Mouse (Mus musculus): ENCODE data around the gene Nhp2. TPM values are rescaled to one million over a fixed set of nuclear protein-coding genes. Genes with fewer than 3 reads are reported as not detected.

Gene Nhp2
- 1.8 TPM for polyA plus RNA-seq (2014; fragmentation: Illumina TruSeq; extraction: RNeasy Lipid Tissue Mini Kit (QIAGEN cat#74804); ENCODE audit: low read depth, low replicate concordance)

GRCm38 (mm10) chr11:51619409-51620060 lies at the start of gene Nhp2:
TSS of gene Nhp2 (plus strand) at chr11:51619735.

DNA sequence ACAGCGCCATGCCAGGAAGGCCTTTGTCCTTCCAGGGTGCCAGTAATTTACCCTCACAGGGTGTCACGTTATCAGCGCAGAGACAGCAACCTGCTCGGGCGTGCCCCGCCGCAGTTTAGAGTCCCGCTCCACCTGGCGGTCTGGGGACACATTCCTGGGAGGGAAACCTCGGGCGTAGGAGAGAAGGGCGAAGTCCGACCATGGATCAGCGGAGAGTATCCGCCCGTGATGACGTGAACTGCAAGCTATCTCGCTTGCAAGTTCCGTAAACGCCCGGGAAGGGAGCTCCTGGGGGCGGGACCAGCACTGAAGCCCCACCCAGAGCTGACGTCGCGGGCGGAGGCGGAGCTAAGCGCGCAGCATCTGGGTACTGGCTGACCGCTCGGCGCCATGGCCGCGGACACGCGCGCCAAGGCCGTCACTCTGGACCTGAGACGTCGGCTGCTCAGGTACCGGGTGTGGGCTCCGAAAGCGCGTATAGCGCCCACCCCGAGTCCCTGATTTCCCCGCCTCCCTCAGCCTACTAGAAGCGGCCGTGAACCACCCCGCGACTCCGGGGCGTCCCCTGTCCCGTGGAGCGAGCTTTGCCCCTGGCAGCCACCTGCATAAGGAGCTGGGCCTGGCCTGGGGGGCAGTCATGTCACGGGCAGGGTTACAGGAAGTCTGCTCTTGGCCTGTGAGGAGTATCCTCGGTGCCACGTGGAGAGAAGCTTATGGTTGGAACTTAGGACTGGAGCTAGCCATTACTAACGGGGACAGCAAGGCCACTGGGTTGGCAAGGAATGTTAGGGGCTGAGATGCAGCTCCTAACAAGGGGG lies 34.9 kb upstream of the Nhp2 start, which contains the start of gene Phykpl:
Gene Phykpl (plus strand): TSS at position 327 of the 818 bp plus-strand sequence.

DNA sequence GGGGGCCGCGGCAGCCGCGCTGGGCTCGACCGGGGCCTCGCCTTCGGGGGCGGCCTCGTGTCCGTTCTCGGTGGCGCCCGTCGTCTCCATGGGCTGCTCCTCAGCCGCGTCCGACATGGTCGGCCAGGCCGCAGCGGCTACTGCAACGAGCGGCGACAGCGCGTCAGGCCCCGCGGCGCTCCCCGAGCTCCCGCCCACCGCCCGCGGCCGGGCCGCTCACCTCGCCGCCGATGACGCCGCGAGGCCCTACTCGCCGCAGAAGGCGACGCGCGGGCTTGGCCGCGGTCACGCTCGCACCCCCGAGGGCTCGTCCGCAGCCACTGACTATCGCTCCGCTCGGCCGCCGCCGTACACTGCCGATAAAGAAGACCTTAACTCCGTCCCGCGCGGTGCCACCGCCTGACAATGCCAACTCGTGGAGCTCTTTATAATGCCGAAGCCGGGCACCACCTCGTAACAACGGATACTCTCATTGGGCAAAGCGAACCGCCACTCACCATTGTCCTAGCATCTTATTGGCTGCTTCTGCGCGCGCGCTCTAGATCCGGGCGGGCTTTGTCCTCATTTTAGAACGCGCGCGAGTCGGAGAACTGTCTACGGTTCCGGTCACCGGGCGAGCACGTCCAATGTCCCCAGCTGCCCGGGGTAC lies 13.0 kb upstream of the Nhp2 start, which contains the start of gene Hnrnpab:
Gene Hnrnpab (minus strand): TSS at position 401 of the 649 bp plus-strand sequence.

DNA sequence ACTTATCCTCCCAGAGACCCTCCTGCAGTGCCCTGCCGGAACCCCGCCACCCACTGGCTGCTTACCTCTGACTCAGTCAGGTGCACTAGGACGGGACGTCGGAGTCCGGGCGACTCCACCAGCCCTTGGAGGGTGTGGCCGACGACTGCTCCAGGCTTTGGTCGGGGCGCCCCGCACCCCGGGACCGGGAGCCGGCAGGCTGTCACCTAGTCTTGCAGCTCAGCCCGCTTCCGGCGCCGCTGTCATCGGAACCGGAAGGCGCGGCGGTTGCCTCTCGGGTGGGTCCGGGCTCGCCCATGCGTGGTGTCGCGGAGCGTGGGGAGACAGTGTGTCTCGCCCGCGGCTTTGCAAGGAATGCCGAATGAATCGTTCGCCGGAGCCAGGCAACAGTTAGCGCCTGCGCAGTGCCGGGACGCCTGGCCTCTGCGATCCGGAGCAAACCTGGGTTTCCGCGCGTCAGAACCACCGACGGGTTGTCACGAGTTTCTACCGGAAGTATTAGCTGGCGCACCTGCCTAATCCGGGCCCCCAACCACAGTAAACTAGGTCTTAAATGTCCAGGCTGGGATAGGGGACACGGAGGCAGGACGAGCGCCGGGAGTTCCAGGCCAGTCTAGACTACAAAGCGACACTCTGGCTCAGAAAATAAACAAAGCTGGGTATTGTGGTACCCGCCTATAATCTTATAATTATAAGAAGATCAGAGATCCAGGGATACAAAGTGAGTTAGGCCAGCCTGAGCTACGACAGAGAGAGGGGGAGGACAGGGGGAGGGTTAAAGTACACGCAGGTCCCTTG lies 16.2 kb downstream of the Nhp2 start, which contains the start of gene Rmnd5b:
Gene Rmnd5b (minus strand): TSS at position 372 of the 798 bp plus-strand sequence.

DNA sequence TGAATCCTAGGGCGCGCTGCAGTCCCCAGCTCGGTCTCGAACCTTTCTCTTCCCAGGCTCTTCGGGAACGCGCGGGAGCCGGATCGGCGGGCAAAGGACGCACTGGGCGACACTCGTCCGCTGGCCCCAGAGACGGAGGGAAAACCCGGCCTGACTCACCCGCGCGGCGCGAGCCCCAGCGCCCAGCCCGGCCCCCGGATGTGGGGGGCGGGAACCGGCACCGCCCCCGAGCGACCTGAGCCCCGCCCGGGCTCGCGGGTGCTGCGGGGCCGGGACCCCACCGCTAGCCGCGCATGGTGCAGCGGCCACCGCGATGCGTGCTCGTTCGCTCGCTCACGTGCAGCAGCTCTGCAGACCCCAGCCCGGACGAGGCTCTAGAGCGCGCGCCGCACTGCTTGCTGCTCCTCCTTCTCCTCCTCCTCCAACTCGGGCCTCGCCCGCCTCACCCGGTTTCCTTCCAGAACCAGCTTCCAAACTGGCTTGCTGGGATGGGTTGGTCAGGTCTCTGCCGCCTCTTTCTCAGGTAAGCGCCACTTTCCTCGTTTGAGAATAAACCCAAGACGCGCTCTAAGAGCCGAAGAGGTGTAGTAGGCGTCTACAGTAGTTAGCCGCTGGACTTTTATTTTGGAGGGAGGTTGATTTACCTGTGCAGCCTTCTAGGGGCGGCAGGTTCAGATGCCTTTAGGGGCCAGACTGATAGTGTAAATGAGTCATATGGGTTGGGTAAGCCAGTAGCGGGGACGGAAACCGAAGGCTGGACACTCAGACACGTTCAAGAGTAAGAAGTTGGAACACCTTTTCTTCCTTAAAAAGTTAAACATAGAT lies 31.4 kb downstream of the Nhp2 start, which contains the start of the genes N4bp3 and D930048N14Rik:
Gene N4bp3 (minus strand): TSS at position 152 of the 825 bp plus-strand sequence.
Gene D930048N14Rik (plus strand): TSS at position 264 of the 825 bp plus-strand sequence.

Other genes with a start within 250 kb of the Nhp2 start
- 3.3 TPM for gene Phykpl, start 35.0 kb upstream of the Nhp2 start, polyA plus RNA-seq (2014; fragmentation: Illumina TruSeq; extraction: RNeasy Lipid Tissue Mini Kit (QIAGEN cat#74804); ENCODE audit: low read depth, low replicate concordance)
- gene Hnrnpab, start 12.9 kb upstream of the Nhp2 start, polyA plus RNA-seq (2014; fragmentation: Illumina TruSeq; extraction: RNeasy Lipid Tissue Mini Kit (QIAGEN cat#74804); ENCODE audit: low read depth, low replicate concordance), result 178 TPM
- 19.5 TPM for gene Rmnd5b, start 16.2 kb downstream of the Nhp2 start, polyA plus RNA-seq (2014; fragmentation: Illumina TruSeq; extraction: RNeasy Lipid Tissue Mini Kit (QIAGEN cat#74804); ENCODE audit: low read depth, low replicate concordance)
- gene N4bp3, start 31.1 kb downstream of the Nhp2 start, polyA plus RNA-seq (2014; fragmentation: Illumina TruSeq; extraction: RNeasy Lipid Tissue Mini Kit (QIAGEN cat#74804); ENCODE audit: low read depth, low replicate concordance), result 0.67 TPM
- 1.2 TPM for gene D930048N14Rik, start 31.2 kb downstream of the Nhp2 start, polyA plus RNA-seq (2014; fragmentation: Illumina TruSeq; extraction: RNeasy Lipid Tissue Mini Kit (QIAGEN cat#74804); ENCODE audit: low read depth, low replicate concordance)
- gene 0610009B22Rik, start 69.1 kb downstream of the Nhp2 start, polyA plus RNA-seq (2014; fragmentation: Illumina TruSeq; extraction: RNeasy Lipid Tissue Mini Kit (QIAGEN cat#74804); ENCODE audit: low read depth, low replicate concordance), result 48.6 TPM
- gene Sec24a, start 143.9 kb downstream of the Nhp2 start, polyA plus RNA-seq (2014; fragmentation: Illumina TruSeq; extraction: RNeasy Lipid Tissue Mini Kit (QIAGEN cat#74804); ENCODE audit: low read depth, low replicate concordance), result 25.4 TPM
- 53.1 TPM for gene Sar1b, start 144.0 kb downstream of the Nhp2 start, polyA plus RNA-seq (2014; fragmentation: Illumina TruSeq; extraction: RNeasy Lipid Tissue Mini Kit (QIAGEN cat#74804); ENCODE audit: low read depth, low replicate concordance)
- 1.0 TPM for gene Jade2, start 237.9 kb downstream of the Nhp2 start, polyA plus RNA-seq (2014; fragmentation: Illumina TruSeq; extraction: RNeasy Lipid Tissue Mini Kit (QIAGEN cat#74804); ENCODE audit: low read depth, low replicate concordance)

Data from testis, adult 10 weeks (tissue).